In genomic region chr10:28485574-28485973, GRCm38 (mm10) we compare ENCODE assay signal across 8 mouse cellular contexts.
A peak's percentile ranks its signal among the peaks of the same experiment; 100 is the strongest.
DNase-seq lines count a peak whose midpoint lies in the region; ATAC-seq and TF ChIP-seq lines count a peak whose summit lies in the region.

No protein-coding gene starts in this region.

- H3K9me3 ChIP-seq in MEL (replicated peaks; ENCODE audit: insufficient read depth, low read length): no peaks in the 10 kb centered on the region

- DNase-seq in gastrocnemius, postnatal 10 days: peak; percentile 17
- no peak for DNase-seq in gastrocnemius, adult 18-20 months (ENCODE audit: low spot score)
- DNase-seq in MEL (ENCODE audit: low read depth, low spot score): peak; percentile 43
- peak; percentile 78 to 79 for DNase-seq in cerebellum, postnatal 10 days
- DNase-seq in layer of hippocampus, postnatal 10 days (ENCODE audit: low spot score in 2 of 2): peak; percentile 34 to 63
- DNase-seq in splenic B cell, adult 2 months (ENCODE audit: low read depth, low spot score): peak; percentile 26

- peak; percentile 21 to 76 (median 72); a peak in 5 of 6 replicates for TF ChIP-seq CTCF in MEL (IDR thresholded peaks at IDR 0.05 in 2 of 3, conservative IDR thresholded peaks at IDR 0.05 in 1 of 3; ENCODE audit: control insufficient read depth in 1 of 3, insufficient read depth in 1 of 3, low read depth in 2 of 3, low read length in 3 of 3, poor library complexity in 1 of 3, severe bottlenecking in 1 of 3)

- no peaks in the 10 kb centered on the region for H3K4me1 ChIP-seq in MEL (ENCODE audit: control insufficient read depth in 1 of 2, insufficient read depth in 2 of 2, low read length in 2 of 2)

- no peaks in the 10 kb centered on the region for H3K27me3 ChIP-seq in MEL (ENCODE audit: control insufficient read depth in 1 of 2, insufficient read depth in 2 of 2, low read length in 2 of 2)
- no peaks in the 10 kb centered on the region for H3K27me3 ChIP-seq in splenic B cell, adult 2 months (ENCODE audit: control insufficient read depth, insufficient read depth, low read length, poor library complexity, severe bottlenecking)

- no peak for TF ChIP-seq EP300 in MEL (IDR thresholded peaks at IDR 0.05; ENCODE audit: low read depth in 1 of 2, low read length in 2 of 2)

- TF ChIP-seq RAD21 in MEL (IDR thresholded peaks at IDR 0.05; ENCODE audit: low read depth, low read length): peak; percentile 77

- no peak for TF ChIP-seq POLR2A in MEL (IDR thresholded peaks at IDR 0.05; ENCODE audit: control insufficient read depth in 1 of 2, insufficient read depth in 1 of 2, low read depth in 1 of 2, low read length in 2 of 2, poor library complexity in 1 of 2)

- no peak overlapping the region for H3K27ac ChIP-seq in MEL (ENCODE audit: control insufficient read depth, low read depth, low read length)

- no peak overlapping the region for H3K9ac ChIP-seq in MEL (ENCODE audit: control insufficient read depth, low read depth, low read length, poor library complexity, severe bottlenecking)

- ATAC-seq in granulocyte monocyte progenitor cell, adult 5-6 weeks (replicated peaks; ENCODE audit: poor library complexity, severe bottlenecking): peak; percentile 98
- ATAC-seq in megakaryocyte-erythroid progenitor cell, adult 5-6 weeks (replicated peaks; ENCODE audit: low FRiP score, low TSS enrichment, poor library complexity, severe bottlenecking): peak; percentile 97

- no peaks in the 10 kb centered on the region for H3K36me3 ChIP-seq in MEL (ENCODE audit: control insufficient read depth in 1 of 2, insufficient read depth in 2 of 2, low read length in 2 of 2)
- no peaks in the 10 kb centered on the region for H3K36me3 ChIP-seq in splenic B cell, adult 2 months (ENCODE audit: control insufficient read depth, insufficient read depth, low read length, poor library complexity, severe bottlenecking)

- no peak overlapping the region for H3K4me3 ChIP-seq in MEL (ENCODE audit: control insufficient read depth in 1 of 2, insufficient read depth in 1 of 2, low read depth in 2 of 2, low read length in 2 of 2)

- no peaks in the 10 kb centered on the region for H3K79me2 ChIP-seq in MEL (ENCODE audit: control insufficient read depth, insufficient read depth, low read length, poor library complexity)

TF ChIP-seq in MEL, 35 proteins besides CTCF, POLR2A, EP300 and RAD21:
- TF ChIP-seq SMC3 (IDR thresholded peaks at IDR 0.05; ENCODE audit: low read depth, low read length) (peak; percentile 89), CHD2 (IDR thresholded peaks at IDR 0.05; ENCODE audit: low read length) (no peak), POLR2AphosphoS2 (IDR thresholded peaks at IDR 0.05; ENCODE audit: low read length) (no peak), ZC3H11A (IDR thresholded peaks at IDR 0.05; ENCODE audit: low read depth, low read length) (peak; percentile 86), UBTF (IDR thresholded peaks at IDR 0.05; ENCODE audit: borderline replicate concordance, insufficient read depth, low read depth, low read length) (no peak), MAX (IDR thresholded peaks at IDR 0.05; ENCODE audit: low read length) (no peak), ELF1 (IDR thresholded peaks at IDR 0.05; ENCODE audit: low read depth, low read length) (no peak), ZMIZ1 (IDR thresholded peaks at IDR 0.05; ENCODE audit: low read depth, low read length) (no peak)
TF ChIP-seq in MEL: peak in this region for 2.
